Mouse (Mus musculus) forebrain, postnatal 0 days (tissue): ENCODE data around the gene Lef1. TPM values are rescaled to one million over a fixed set of nuclear protein-coding genes. Genes with fewer than 3 reads are reported as not detected.

Experiments
- ATAC-seq: fragments of 200-750 bp; cut with Nextera tagmentation; 2 replicates; pipeline ENCODE4 v1.8.0; 2017; ENCODE audit warnings: mild to moderate bottlenecking, moderate library complexity
- DNase-seq: peaks from one replicate; pipeline ENCODE4 v3.0.0-alpha.2; 2015
- H3K27ac ChIP-seq: fragments of 300-500 bp; sonication (generic); 2 replicates; pipeline ENCODE4 v1.5.1; 2014; ENCODE audit warnings: low read depth, mild to moderate bottlenecking, antibody characterized with exemption, low read length, moderate library complexity, mixed read lengths
- H3K27me3 ChIP-seq: fragments of 300-500 bp; sonication (generic); 2 replicates; pipeline ENCODE4 v1.6.1; 2014; ENCODE audit warnings: mild to moderate bottlenecking, low read length, mixed read lengths; ENCODE audit not compliant: insufficient read depth
- H3K36me3 ChIP-seq: fragments of 300-500 bp; sonication (generic); 2 replicates; pipeline ENCODE4 v1.6.1; 2014; ENCODE audit warnings: mild to moderate bottlenecking, moderate library complexity; ENCODE audit not compliant: insufficient read depth
- H3K4me1 ChIP-seq: fragments of 300-500 bp; sonication (generic); 2 replicates; pipeline ENCODE4 v1.6.1; 2014; ENCODE audit warnings: antibody characterized with exemption; ENCODE audit not compliant: insufficient read depth
- H3K4me2 ChIP-seq: fragments of 300-500 bp; sonication (generic); 2 replicates; pipeline ENCODE4 v1.6.1; 2014; ENCODE audit warnings: low read depth, mild to moderate bottlenecking, moderate library complexity
- H3K4me3 ChIP-seq: fragments of 300-500 bp; sonication (generic); 2 replicates; pipeline ENCODE4 v1.5.1; 2014; ENCODE audit warnings: low read depth, low read length, mixed read lengths
- H3K9ac ChIP-seq: fragments of 300-500 bp; sonication (generic); 2 replicates; pipeline ENCODE4 v1.6.1; 2014; ENCODE audit warnings: mild to moderate bottlenecking
- H3K9me3 ChIP-seq: fragments of 300-500 bp; sonication (generic); 2 replicates; pipeline ENCODE4 v1.6.1; 2016; ENCODE audit warnings: low read length
- CTCF ChIP-seq: sonication (generic); IDR thresholded peaks from 2 replicates; pipeline ENCODE4 v1.5.1; 2016; ENCODE audit warnings: antibody characterized with exemption, control low read depth, low read depth
- WGBS: fragments of 180-500 bp; shearing (Covaris S2); extraction: QIAGEN DNeasy Blood & Tissue Kit; methylation state at CpG from one replicate; pipeline ENCODE4 v1.1.7; 2014; 5-methylcytosine and 5-hydroxymethylcytosine counted together
- polyA plus RNA-seq: library from polyadenylated mRNA; unstranded; fragments of >200 nt; fragmentation: Nextera tagmentation; extraction: Ambion mirVana; gene quantifications from 2 replicates; pipeline ENCODE4 v1.2.1, GENCODE M21; 2015
- total RNA-seq: library from RNA; depleted of rRNA; stranded (reverse); fragments of >200 nt; gene quantifications from 2 replicates; pipeline ENCODE4 v1.2.3, GENCODE M21; 2014; rRNA removed

The Lef1 gene
- total RNA-seq (6.6 and 12.1 TPM in 2 replicates), polyA plus RNA-seq (9.3 and 15.3 TPM in 2 replicates)

- Histone ChIP-seq H3K4me2 (peak within 1 kb of the TSS; percentile 76), H3K27ac (no peak within 1 kb of the TSS), H3K9me3 (no peaks in the 10 kb centered on the region), H3K4me1 (peaks cover 19% of the 10 kb centered on the region), H3K36me3 (no peaks in the 10 kb centered on the region), H3K4me3 (peak within 1 kb of the TSS; percentile 46), H3K9ac (peak within 1 kb of the TSS; percentile 39), H3K27me3 (peaks cover 30% of the 10 kb centered on the region)
- ATAC-seq (peak; percentile 32), DNase-seq (peak; percentile 61)
- WGBS = 0% methylated on average over 66 of the region's 69 CpGs
- TF ChIP-seq CTCF = no peak
Observed at GRCm38 (mm10) chr3:131110191-131111150, at the start of gene Lef1. Lef1 (plus strand) TSS chr3:131110471.

- H3K27me3 ChIP-seq = no peaks in the 10 kb centered on the region
- no peak for ATAC-seq
- H3K4me2 ChIP-seq = no peak overlapping the region
- WGBS = 84% methylated on average over 9 of the region's 9 CpGs
- no peaks in the 10 kb centered on the region for H3K9me3 ChIP-seq
- H3K27ac ChIP-seq = no peak overlapping the region
- no peak overlapping the region for H3K9ac ChIP-seq
- DNase-seq = no peak
- H3K36me3 ChIP-seq = no peaks in the 10 kb centered on the region
- no peak for TF ChIP-seq CTCF
- no peak overlapping the region for H3K4me3 ChIP-seq
- H3K4me1 ChIP-seq = no peaks in the 10 kb centered on the region
Observed at GRCm38 (mm10) chr3:131065001-131065400, 45.3 kb upstream of the Lef1 start.

GRCm38 (mm10) chr3:131066171-131066570 is 44.1 kb upstream of the Lef1 start:
- Histone ChIP-seq H3K27ac (no peak overlapping the region), H3K27me3 (no peaks in the 10 kb centered on the region), H3K4me2 (no peak overlapping the region), H3K4me1 (no peaks in the 10 kb centered on the region), H3K36me3 (no peaks in the 10 kb centered on the region), H3K4me3 (no peak overlapping the region), H3K9me3 (no peaks in the 10 kb centered on the region), H3K9ac (no peak overlapping the region)
- DNase-seq = no peak
- TF ChIP-seq CTCF = no peak
- 15% methylated on average over 8 of the region's 8 CpGs for WGBS
- no peak for ATAC-seq

- H3K4me1 ChIP-seq = no peaks in the 10 kb centered on the region
- no peak for DNase-seq
- H3K36me3 ChIP-seq = no peaks in the 10 kb centered on the region
- no peak for TF ChIP-seq CTCF
- no peak overlapping the region for H3K4me3 ChIP-seq
- H3K4me2 ChIP-seq = no peak overlapping the region
- no peak overlapping the region for H3K9ac ChIP-seq
- no peaks in the 10 kb centered on the region for H3K27me3 ChIP-seq
- no peaks in the 10 kb centered on the region for H3K9me3 ChIP-seq
- WGBS = 94% methylated on average over 5 of the region's 5 CpGs
- no peak for ATAC-seq
- no peak overlapping the region for H3K27ac ChIP-seq
Observed at GRCm38 (mm10) chr3:131068000-131068399, 42.3 kb upstream of the Lef1 start.

- no peak for DNase-seq
Observed at GRCm38 (mm10) chr3:131070210-131070609, 40.1 kb upstream of the Lef1 start.

GRCm38 (mm10) chr3:131072661-131073060 is 37.6 kb upstream of the Lef1 start:
- Histone ChIP-seq H3K36me3 (no peaks in the 10 kb centered on the region), H3K9me3 (no peaks in the 10 kb centered on the region), H3K4me1 (no peaks in the 10 kb centered on the region), H3K4me3 (no peak overlapping the region), H3K4me2 (no peak overlapping the region), H3K27ac (no peak overlapping the region), H3K9ac (no peak overlapping the region), H3K27me3 (no peaks in the 10 kb centered on the region)
- WGBS = 15% methylated on average over 4 of the region's 4 CpGs
- no peak for TF ChIP-seq CTCF
- ATAC-seq = no peak
- no peak for DNase-seq

More at GRCm38 (mm10) chr3:131070210-131070609, 40.1 kb upstream of the Lef1 start:
- H3K27me3 ChIP-seq = no peaks in the 10 kb centered on the region
- H3K4me1 ChIP-seq = no peaks in the 10 kb centered on the region
- no peak overlapping the region for H3K4me3 ChIP-seq
- no peak for ATAC-seq
- no peak overlapping the region for H3K4me2 ChIP-seq
- no peaks in the 10 kb centered on the region for H3K36me3 ChIP-seq
- WGBS = 26% methylated on average over 7 of the region's 7 CpGs
- no peaks in the 10 kb centered on the region for H3K9me3 ChIP-seq
- no peak for TF ChIP-seq CTCF
- no peak overlapping the region for H3K9ac ChIP-seq
- H3K27ac ChIP-seq = no peak overlapping the region

GRCm38 (mm10) chr3:131073946-131074345 is 36.3 kb upstream of the Lef1 start:
- H3K36me3 ChIP-seq = no peaks in the 10 kb centered on the region
- DNase-seq (no peak), ATAC-seq (no peak)
- H3K27me3 ChIP-seq = no peaks in the 10 kb centered on the region
- H3K4me3 ChIP-seq = no peak overlapping the region
- H3K27ac ChIP-seq = no peak overlapping the region
- H3K4me1 ChIP-seq = no peaks in the 10 kb centered on the region
- no peaks in the 10 kb centered on the region for H3K9me3 ChIP-seq
- no peak overlapping the region for H3K9ac ChIP-seq
- TF ChIP-seq CTCF = no peak
- WGBS = 68% methylated on average over 4 of the region's 4 CpGs
- no peak overlapping the region for H3K4me2 ChIP-seq
